Mouse (Mus musculus): ENCODE data around the gene Dnah2. TPM values are rescaled to one million over a fixed set of nuclear protein-coding genes. Genes with fewer than 3 reads are reported as not detected.
A peak's percentile ranks its signal among the peaks of the same experiment; 100 is the strongest.

Dnah2 gene
- polyA plus RNA-seq (2016; fragmentation: Nextera tagmentation; extraction: Ambion mirVana) = 2.4 and 2.8 TPM in 2 replicates

GRCm38 (mm10) chr11:69549060-69549656, at the start of gene Dnah2:
Gene Dnah2 (minus strand): TSS chr11:69549110.
- Histone ChIP-seq H3K9ac (no peak within 1 kb of the TSS), H3K27ac (no peak within 1 kb of the TSS)
- WGBS = 50% methylated on average over 12 of the region's 12 CpGs

GRCm38 (mm10) chr11:69594853-69595252, 45.9 kb upstream of the Dnah2 start:
- H3K9ac ChIP-seq = no peak overlapping the region
- H3K4me2 ChIP-seq (replicated peaks) = no peak overlapping the region
- no peaks in the 10 kb centered on the region for H3K27me3 ChIP-seq
- ATAC-seq (ENCODE audit: insufficient number of reproducible peaks, insufficient read depth, low FRiP score, low TSS enrichment) = no peak
- H3K36me3 ChIP-seq = peaks cover 37% of the 10 kb centered on the region
- no peak overlapping the region for H3K4me3 ChIP-seq
- WGBS = 97% methylated on average over 6 of the region's 6 CpGs
- peaks cover 6% of the 10 kb centered on the region for H3K4me1 ChIP-seq
- H3K27ac ChIP-seq = no peak overlapping the region
- no peaks in the 10 kb centered on the region for H3K9me3 ChIP-seq

More at GRCm38 (mm10) chr11:69549060-69549656, at the start of gene Dnah2:
- Histone ChIP-seq H3K36me3 (0 out of 2 replicates have a peak, but pooled peaks cover under 1% of the 10 kb centered on the region), H3K9me3 (no peaks in the 10 kb centered on the region), H3K4me3 (no peak within 1 kb of the TSS), H3K4me2 (replicated peaks) (no peak within 1 kb of the TSS), H3K4me1 (peaks cover 35% of the 10 kb centered on the region), H3K27me3 (peaks cover 10% of the 10 kb centered on the region)
- no peak for ATAC-seq (ENCODE audit: insufficient number of reproducible peaks, insufficient read depth, low FRiP score, low TSS enrichment)

GRCm38 (mm10) chr11:69592799-69593198, 43.9 kb upstream of the Dnah2 start:
- no peak overlapping the region for H3K4me3 ChIP-seq
- ATAC-seq (ENCODE audit: insufficient number of reproducible peaks, insufficient read depth, low FRiP score, low TSS enrichment) = no peak
- H3K9ac ChIP-seq = no peak overlapping the region
- peaks cover 58% of the 10 kb centered on the region for H3K36me3 ChIP-seq
- H3K9me3 ChIP-seq = no peaks in the 10 kb centered on the region
- H3K27ac ChIP-seq = no peak overlapping the region
- no peaks in the 10 kb centered on the region for H3K27me3 ChIP-seq
- WGBS = 89% methylated on average over 4 of the region's 4 CpGs
- H3K4me2 ChIP-seq (replicated peaks) = no peak overlapping the region
- no peaks in the 10 kb centered on the region for H3K4me1 ChIP-seq

DNA sequence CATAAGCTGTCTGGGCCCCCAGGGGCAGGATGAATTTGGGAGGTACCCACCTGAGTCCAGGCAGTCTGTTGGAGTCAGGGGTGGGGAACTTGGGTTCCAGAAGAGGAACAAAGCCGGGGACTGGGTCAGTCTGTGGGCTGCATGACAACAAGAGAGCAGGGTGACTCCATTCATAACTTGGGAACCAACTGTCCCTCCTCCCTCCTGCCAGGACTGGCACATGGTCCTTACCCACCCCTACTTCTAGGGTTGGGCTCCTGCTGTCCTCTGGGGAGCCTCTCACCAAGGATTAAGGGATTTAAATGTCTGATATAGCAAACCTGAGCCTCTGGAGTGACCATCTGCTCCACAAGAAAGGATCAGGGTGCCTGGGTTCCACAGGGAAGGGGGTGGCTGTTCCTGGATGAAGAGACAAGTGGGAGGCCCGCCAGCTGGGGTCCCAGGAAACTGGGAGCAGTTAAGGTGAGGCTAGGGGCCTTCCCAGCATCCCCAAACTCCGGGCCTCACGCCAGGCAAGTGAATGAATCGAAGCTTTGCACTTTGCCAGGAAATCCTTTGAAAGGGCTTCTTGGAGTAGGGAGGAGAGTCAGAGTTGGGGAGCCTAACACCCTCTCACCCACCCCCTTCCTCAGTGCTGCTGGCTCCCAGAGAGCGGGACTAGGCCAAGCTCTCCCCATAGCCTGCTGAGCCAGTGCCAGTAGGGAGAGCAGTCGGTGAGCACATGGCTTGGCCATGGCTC, 43.2 kb upstream of the Dnah2 start:
- no peak overlapping the region for H3K4me2 ChIP-seq (replicated peaks)
- no peak overlapping the region for H3K9ac ChIP-seq
- H3K4me1 ChIP-seq = no peaks in the 10 kb centered on the region
- H3K27ac ChIP-seq = no peak overlapping the region
- H3K27me3 ChIP-seq = no peaks in the 10 kb centered on the region
- peaks cover 65% of the 10 kb centered on the region for H3K36me3 ChIP-seq
- 85% methylated on average over 7 of the region's 7 CpGs for WGBS
- no peak for ATAC-seq (ENCODE audit: insufficient number of reproducible peaks, insufficient read depth, low FRiP score, low TSS enrichment)
- H3K4me3 ChIP-seq = 0 out of 2 replicates have a peak overlapping the region, but pooled peaks have one; percentile 2
- no peaks in the 10 kb centered on the region for H3K9me3 ChIP-seq

DNA sequence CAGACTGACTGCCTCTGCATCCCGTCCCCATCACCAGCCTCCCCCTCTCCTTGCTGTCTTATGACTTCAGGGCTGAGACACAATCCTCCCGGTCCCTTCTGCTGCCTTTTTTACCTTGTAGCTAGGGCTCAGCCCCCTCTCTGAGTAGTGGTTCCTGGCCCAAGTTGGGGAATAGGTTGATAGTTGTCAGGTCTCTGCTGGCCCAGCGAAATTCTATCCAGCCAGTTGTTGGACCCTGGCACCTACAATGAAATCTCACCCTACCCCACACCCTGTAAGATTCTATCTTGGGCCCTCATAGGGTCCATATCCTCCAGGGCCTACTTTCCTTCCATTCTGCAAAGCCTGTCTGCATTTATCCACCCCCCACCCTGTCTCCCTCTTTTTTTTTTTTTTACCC, 42.5 kb upstream of the Dnah2 start:
- no peak overlapping the region for H3K4me2 ChIP-seq (replicated peaks)
- 86% methylated on average over 3 of the region's 3 CpGs for WGBS
- H3K27me3 ChIP-seq = no peaks in the 10 kb centered on the region
- no peak overlapping the region for H3K27ac ChIP-seq
- no peaks in the 10 kb centered on the region for H3K9me3 ChIP-seq
- H3K4me3 ChIP-seq = no peak overlapping the region
- H3K9ac ChIP-seq = no peak overlapping the region
- no peaks in the 10 kb centered on the region for H3K4me1 ChIP-seq
- no peak for ATAC-seq (ENCODE audit: insufficient number of reproducible peaks, insufficient read depth, low FRiP score, low TSS enrichment)
- H3K36me3 ChIP-seq = peaks cover 70% of the 10 kb centered on the region

DNA sequence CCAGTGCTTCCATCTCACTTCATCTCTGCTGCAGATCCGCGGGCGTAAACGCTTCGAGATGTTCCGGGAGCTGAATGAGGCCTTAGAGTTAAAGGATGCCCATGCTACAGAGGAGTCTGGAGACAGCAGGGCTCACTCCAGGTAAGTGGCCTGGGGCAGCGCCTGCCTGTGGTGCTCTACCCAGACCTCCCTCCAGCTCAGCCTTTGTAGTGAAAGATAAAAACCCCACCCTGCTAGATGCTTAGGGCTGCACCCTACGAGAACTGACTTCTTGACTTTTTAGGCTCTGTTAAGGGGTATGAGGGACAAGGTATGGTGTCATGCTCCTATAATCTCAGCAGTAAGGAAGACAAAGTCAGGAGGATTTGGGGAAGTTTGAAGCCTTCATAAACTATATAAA, 41.7 kb upstream of the Dnah2 start:
- ATAC-seq (ENCODE audit: insufficient number of reproducible peaks, insufficient read depth, low FRiP score, low TSS enrichment) = no peak
- Histone ChIP-seq H3K4me2 (replicated peaks) (no peak overlapping the region), H3K36me3 (peaks cover 71% of the 10 kb centered on the region), H3K9me3 (no peaks in the 10 kb centered on the region), H3K27ac (no peak overlapping the region), H3K4me1 (no peaks in the 10 kb centered on the region), H3K4me3 (no peak overlapping the region), H3K27me3 (no peaks in the 10 kb centered on the region), H3K9ac (no peak overlapping the region)
- 94% methylated on average over 8 of the region's 8 CpGs for WGBS

- Histone ChIP-seq H3K36me3 (peaks cover 69% of the 10 kb centered on the region), H3K9ac (no peak overlapping the region), H3K4me2 (replicated peaks) (no peak overlapping the region), H3K9me3 (no peaks in the 10 kb centered on the region), H3K4me3 (no peak overlapping the region), H3K4me1 (no peaks in the 10 kb centered on the region; the same call in 1 of the 2 replicates), H3K27ac (no peak overlapping the region), H3K27me3 (no peaks in the 10 kb centered on the region)
- WGBS = 90% methylated on average over 22 of the region's 22 CpGs
- no peak for ATAC-seq (ENCODE audit: insufficient number of reproducible peaks, insufficient read depth, low FRiP score, low TSS enrichment)
Measured at GRCm38 (mm10) chr11:69589207-69589834, 40.4 kb upstream of the Dnah2 start.

GRCm38 (mm10) chr11:69585718-69586325, 36.9 kb upstream of the Dnah2 start:
- Histone ChIP-seq H3K4me2 (replicated peaks) (no peak overlapping the region), H3K4me1 (peaks cover 7% of the 10 kb centered on the region), H3K27ac (no peak overlapping the region), H3K36me3 (peaks cover 47% of the 10 kb centered on the region), H3K27me3 (no peaks in the 10 kb centered on the region), H3K9ac (no peak overlapping the region), H3K9me3 (no peaks in the 10 kb centered on the region), H3K4me3 (no peak overlapping the region)
- WGBS = 83% methylated on average over 7 of the region's 7 CpGs
- ATAC-seq (ENCODE audit: insufficient number of reproducible peaks, insufficient read depth, low FRiP score, low TSS enrichment) = no peak

- Histone ChIP-seq H3K4me3 (no peak overlapping the region), H3K27me3 (no peaks in the 10 kb centered on the region), H3K27ac (no peak overlapping the region), H3K4me2 (replicated peaks) (no peak overlapping the region), H3K9me3 (no peaks in the 10 kb centered on the region), H3K4me1 (peaks cover 7% of the 10 kb centered on the region), H3K9ac (no peak overlapping the region), H3K36me3 (peaks cover 38% of the 10 kb centered on the region)
- ATAC-seq (ENCODE audit: insufficient number of reproducible peaks, insufficient read depth, low FRiP score, low TSS enrichment) = no peak
- WGBS = 98% methylated on average over 13 of the region's 13 CpGs
Measured at GRCm38 (mm10) chr11:69584937-69585336, 36.0 kb upstream of the Dnah2 start.

GRCm38 (mm10) chr11:69584008-69584407, 35.1 kb upstream of the Dnah2 start:
- Histone ChIP-seq H3K4me1 (peaks cover 7% of the 10 kb centered on the region), H3K27ac (no peak overlapping the region), H3K9me3 (no peaks in the 10 kb centered on the region), H3K36me3 (peaks cover 29% of the 10 kb centered on the region), H3K27me3 (no peaks in the 10 kb centered on the region), H3K4me3 (no peak overlapping the region), H3K4me2 (replicated peaks) (no peak overlapping the region), H3K9ac (no peak overlapping the region)
- ATAC-seq (ENCODE audit: insufficient number of reproducible peaks, insufficient read depth, low FRiP score, low TSS enrichment) = no peak
- WGBS = 81% methylated on average over 7 of the region's 7 CpGs

DNA sequence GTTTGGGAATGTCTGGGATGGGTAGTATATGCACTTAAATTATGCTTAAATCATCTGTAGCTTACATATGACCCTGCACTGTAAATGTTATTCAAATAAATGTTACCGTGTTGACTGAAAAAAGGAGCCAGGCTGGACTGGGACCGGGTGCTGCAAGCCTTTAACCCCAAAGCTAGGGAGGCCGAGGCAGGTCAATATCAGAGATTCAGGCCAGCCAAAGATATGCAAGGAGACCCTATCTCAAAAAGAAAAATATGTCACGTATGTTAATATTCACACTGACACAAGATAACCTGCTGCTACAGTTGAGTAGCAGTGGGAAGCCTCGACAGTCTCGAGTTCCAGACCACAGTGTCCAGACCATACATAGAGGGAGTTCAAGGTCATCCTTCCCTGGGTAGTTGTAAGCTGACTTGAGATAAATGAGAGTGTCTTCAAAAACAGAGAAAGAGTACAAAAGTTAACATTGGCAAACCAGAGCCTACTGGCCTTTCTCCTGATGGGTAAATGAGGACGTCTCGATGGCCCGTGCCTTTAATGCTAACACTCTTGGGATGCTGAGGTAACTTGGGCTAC, 33.4 kb upstream of the Dnah2 start:
- Histone ChIP-seq H3K27me3 (no peaks in the 10 kb centered on the region), H3K4me1 (peaks cover 19% of the 10 kb centered on the region), H3K9me3 (no peaks in the 10 kb centered on the region), H3K27ac (no peak overlapping the region; the same call in 1 of the 2 replicates), H3K4me3 (peak overlapping the region; percentile 72; the same call in 1 of the 2 replicates), H3K4me2 (replicated peaks) (peak overlapping the region; percentile 68), H3K9ac (peak overlapping the region; percentile 45; the same call in 1 of the 2 replicates), H3K36me3 (peaks cover 12% of the 10 kb centered on the region)
- 66% methylated on average over 9 of the region's 9 CpGs for WGBS
- no peak for ATAC-seq (ENCODE audit: insufficient number of reproducible peaks, insufficient read depth, low FRiP score, low TSS enrichment)
